Mouse (Mus musculus): ENCODE measurements around the gene Vkorc1l1. TPM values are rescaled to one million over a fixed set of nuclear protein-coding genes. Genes with fewer than 3 reads are reported as not detected.
"Not testable (repeated sequence)": the region's sequence is repeated elsewhere in the genome, so short reads cannot be mapped to it uniquely, and the experiment has no call there.

The Vkorc1l1 gene
- polyA plus RNA-seq, 1 experiment from 2014 or later = 14.5 TPM

DNA sequence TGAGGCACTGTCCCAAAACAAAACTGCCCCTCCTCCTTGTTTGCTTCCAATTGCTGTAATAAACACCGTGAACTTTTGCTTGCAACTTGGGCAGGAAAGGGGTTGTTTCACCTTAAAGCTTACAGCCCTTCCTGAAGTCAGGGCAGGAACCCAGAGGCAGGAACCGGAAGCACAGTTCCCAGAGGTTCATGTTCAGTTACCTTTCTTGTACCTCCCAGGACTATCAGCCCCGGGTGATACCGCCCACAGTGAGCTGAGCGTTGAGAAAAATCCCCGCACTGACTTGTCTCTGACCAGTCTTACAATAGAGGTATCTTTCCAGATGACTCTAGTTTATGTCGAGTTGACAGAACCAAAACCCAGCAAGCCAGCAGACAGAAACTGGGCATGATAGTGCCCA lies 32.2 kb upstream of the Vkorc1l1 start:
- H3K9ac ChIP-seq (ENCODE audit: low read length) = no peak overlapping the region
- no peaks in the 10 kb centered on the region for H3K27me3 ChIP-seq (ENCODE audit: control insufficient read depth, insufficient read depth, low read length)
- H3K9me3 ChIP-seq (ENCODE audit: control insufficient read depth, low read length) = no peaks in the 10 kb centered on the region
- H3K27ac ChIP-seq (replicated peaks in 1 of 2; ENCODE audit: control insufficient read depth in 1 of 2, insufficient read depth in 1 of 2, low read depth in 2 of 2, low read length in 2 of 2) = no peak overlapping the region
- H3K36me3 ChIP-seq (ENCODE audit: control insufficient read depth, insufficient read depth, low read length) = no peaks in the 10 kb centered on the region
- no peak overlapping the region for H3K4me3 ChIP-seq (ENCODE audit: control insufficient read depth in 1 of 2, insufficient read depth in 1 of 2, low read depth in 1 of 2, low read length in 2 of 2)
- WGBS = 75% methylated on average over 7 of the region's 7 CpGs
- H3K4me1 ChIP-seq (ENCODE audit: control insufficient read depth in 2 of 2, insufficient read depth in 2 of 2, low read length in 2 of 2) = 0 out of 4 replicates have a peak, but pooled peaks cover 0 to 3% of the 10 kb centered on the region in 2 experiments
- no peak for ATAC-seq (ENCODE audit: insufficient number of reproducible peaks, insufficient read depth, low FRiP score, low read depth)
- no peak overlapping the region for H3K4me2 ChIP-seq (ENCODE audit: low read length)

GRCm38 (mm10) chr5:129914024-129914423 lies 27.7 kb upstream of the Vkorc1l1 start:
- WGBS = 40% methylated on average over 2 of the region's 2 CpGs
- Histone ChIP-seq H3K9me3 (ENCODE audit: control insufficient read depth, low read length) (no peaks in the 10 kb centered on the region), H3K27ac (replicated peaks in 1 of 2; ENCODE audit: control insufficient read depth in 1 of 2, insufficient read depth in 1 of 2, low read depth in 2 of 2, low read length in 2 of 2) (no peak overlapping the region), H3K9ac (ENCODE audit: low read length) (no peak overlapping the region), H3K4me3 (ENCODE audit: control insufficient read depth in 1 of 2, insufficient read depth in 1 of 2, low read depth in 1 of 2, low read length in 2 of 2) (no peak overlapping the region), H3K4me2 (ENCODE audit: low read length) (no peak overlapping the region), H3K4me1 (ENCODE audit: control insufficient read depth in 2 of 2, insufficient read depth in 2 of 2, low read length in 2 of 2) (0 out of 4 replicates have a peak, but pooled peaks cover 0 to 1% of the 10 kb centered on the region in 2 experiments), H3K36me3 (ENCODE audit: control insufficient read depth, insufficient read depth, low read length) (no peaks in the 10 kb centered on the region), H3K27me3 (ENCODE audit: control insufficient read depth, insufficient read depth, low read length) (no peaks in the 10 kb centered on the region)
- no peak for ATAC-seq (ENCODE audit: insufficient number of reproducible peaks, insufficient read depth, low FRiP score, low read depth)

- H3K27me3 ChIP-seq (ENCODE audit: control insufficient read depth, insufficient read depth, low read length); H3K27ac ChIP-seq (replicated peaks in 1 of 2; ENCODE audit: control insufficient read depth in 1 of 2, insufficient read depth in 1 of 2, low read depth in 2 of 2, low read length in 2 of 2); H3K36me3 ChIP-seq (ENCODE audit: control insufficient read depth, insufficient read depth, low read length); H3K4me2 ChIP-seq (ENCODE audit: low read length); H3K4me1 ChIP-seq (ENCODE audit: control insufficient read depth in 2 of 2, insufficient read depth in 2 of 2, low read length in 2 of 2); H3K4me3 ChIP-seq (ENCODE audit: control insufficient read depth in 1 of 2, insufficient read depth in 1 of 2, low read depth in 1 of 2, low read length in 2 of 2); H3K9ac ChIP-seq (ENCODE audit: low read length); H3K9me3 ChIP-seq (ENCODE audit: control insufficient read depth, low read length); ATAC-seq (ENCODE audit: insufficient number of reproducible peaks, insufficient read depth, low FRiP score, low read depth): not testable (repeated sequence)
- 79% methylated on average over 11 of the region's 11 CpGs for whole genome bisulfite sequencing
Measured at GRCm38 (mm10) chr5:129915491-129915890, 26.3 kb upstream of the Vkorc1l1 start.

DNA sequence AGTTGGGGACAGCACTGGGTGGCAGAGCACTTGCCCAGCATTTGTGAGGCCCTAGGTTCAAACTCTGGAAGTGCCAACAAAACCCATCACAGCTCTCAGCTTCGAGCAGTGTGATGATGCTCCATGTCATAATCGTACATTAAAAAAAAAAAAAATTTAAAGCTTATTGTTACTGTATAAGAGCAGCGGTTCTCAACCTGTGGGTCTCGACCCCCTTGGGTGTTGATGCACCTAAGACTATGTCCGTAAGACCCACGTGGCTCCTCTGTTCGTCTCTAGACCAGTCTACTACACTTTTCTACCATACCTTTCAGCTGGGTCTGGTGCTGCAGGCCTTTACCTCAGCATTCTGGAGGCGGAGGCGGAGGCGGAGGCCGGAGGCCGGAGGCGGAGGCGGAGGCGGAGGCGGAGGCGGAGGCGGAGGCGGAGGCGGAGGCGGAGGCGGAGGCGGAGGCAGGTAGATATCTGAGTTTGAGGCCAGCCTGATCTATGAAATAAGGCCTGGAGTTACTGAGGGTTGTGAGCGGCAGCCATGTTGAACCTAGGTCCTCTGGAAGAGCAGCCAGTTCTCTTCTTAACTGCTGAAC lies 23.6 kb upstream of the Vkorc1l1 start:
- no peak overlapping the region for H3K4me2 ChIP-seq (ENCODE audit: low read length)

DNA sequence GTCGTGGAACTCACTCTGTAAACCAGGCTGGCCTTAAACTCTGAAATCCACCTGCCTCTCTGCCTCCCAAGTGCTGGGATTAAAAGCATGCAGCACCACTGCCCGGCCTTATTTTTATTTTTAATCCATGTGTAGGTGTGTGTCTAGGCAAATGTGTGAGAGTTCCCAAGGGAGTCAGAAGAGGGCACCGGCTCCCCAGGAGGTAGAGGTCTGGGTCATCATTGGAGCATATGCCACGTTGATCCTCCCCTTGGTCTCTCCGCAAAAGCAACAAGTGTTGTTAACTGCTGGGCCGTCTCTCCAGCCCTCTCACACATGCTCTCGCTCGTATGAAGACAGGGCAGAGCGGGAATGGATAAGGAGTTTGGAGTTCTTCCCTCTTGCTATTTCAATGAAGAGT lies 23.0 kb upstream of the Vkorc1l1 start:
- H3K27ac ChIP-seq (replicated peaks in 1 of 2; ENCODE audit: control insufficient read depth in 1 of 2, insufficient read depth in 1 of 2, low read depth in 2 of 2, low read length in 2 of 2) = no peak overlapping the region
- H3K9me3 ChIP-seq (ENCODE audit: control insufficient read depth, low read length) = no peaks in the 10 kb centered on the region
- no peaks in the 10 kb centered on the region for H3K27me3 ChIP-seq (ENCODE audit: control insufficient read depth, insufficient read depth, low read length)
- no peaks in the 10 kb centered on the region for H3K36me3 ChIP-seq (ENCODE audit: control insufficient read depth, insufficient read depth, low read length)
- 68% methylated on average over 9 of the region's 9 CpGs for WGBS
- H3K4me1 ChIP-seq (ENCODE audit: control insufficient read depth in 2 of 2, insufficient read depth in 2 of 2, low read length in 2 of 2) = no peaks in the 10 kb centered on the region
- H3K9ac ChIP-seq (ENCODE audit: low read length) = no peak overlapping the region
- H3K4me3 ChIP-seq (ENCODE audit: control insufficient read depth in 1 of 2, insufficient read depth in 1 of 2, low read depth in 1 of 2, low read length in 2 of 2) = no peak overlapping the region
- ATAC-seq (ENCODE audit: insufficient number of reproducible peaks, insufficient read depth, low FRiP score, low read depth) = no peak
- H3K4me2 ChIP-seq (ENCODE audit: low read length) = no peak overlapping the region

More for the DNA sequence above, 23.6 kb upstream of the Vkorc1l1 start:
- 79% methylated on average over 24 of the region's 24 CpGs for WGBS
- Histone ChIP-seq H3K9ac (ENCODE audit: low read length) (no peak overlapping the region), H3K27ac (replicated peaks in 1 of 2; ENCODE audit: control insufficient read depth in 1 of 2, insufficient read depth in 1 of 2, low read depth in 2 of 2, low read length in 2 of 2) (no peak overlapping the region), H3K9me3 (ENCODE audit: control insufficient read depth, low read length) (no peaks in the 10 kb centered on the region), H3K27me3 (ENCODE audit: control insufficient read depth, insufficient read depth, low read length) (no peaks in the 10 kb centered on the region), H3K4me1 (ENCODE audit: control insufficient read depth in 2 of 2, insufficient read depth in 2 of 2, low read length in 2 of 2) (no peaks in the 10 kb centered on the region), H3K4me3 (ENCODE audit: control insufficient read depth in 1 of 2, insufficient read depth in 1 of 2, low read depth in 1 of 2, low read length in 2 of 2) (no peak overlapping the region), H3K36me3 (ENCODE audit: control insufficient read depth, insufficient read depth, low read length) (no peaks in the 10 kb centered on the region)
- no peak for ATAC-seq (ENCODE audit: insufficient number of reproducible peaks, insufficient read depth, low FRiP score, low read depth)

DNA sequence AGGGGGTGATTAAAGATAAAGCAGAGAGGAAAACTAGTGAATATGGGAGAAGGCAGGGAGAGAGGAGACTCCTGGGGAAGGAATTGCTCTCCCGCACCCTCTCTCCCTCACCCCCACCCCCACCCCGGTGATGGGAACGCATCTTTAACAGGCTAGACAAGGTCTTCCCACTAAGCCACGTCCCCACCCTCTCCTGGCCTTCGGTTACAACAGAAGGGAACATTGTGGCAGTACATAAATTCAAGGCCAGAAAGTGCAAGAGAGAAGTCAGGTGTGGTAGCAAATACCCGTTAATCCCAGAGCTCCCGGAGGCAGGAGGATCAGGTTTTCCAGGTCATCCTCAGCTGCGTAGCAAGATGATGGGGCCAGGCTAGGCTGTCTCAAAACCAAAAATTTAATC lies 22.4 kb upstream of the Vkorc1l1 start:
- 67% methylated on average over 8 of the region's 8 CpGs for WGBS
- Histone ChIP-seq H3K4me1 (ENCODE audit: control insufficient read depth in 2 of 2, insufficient read depth in 2 of 2, low read length in 2 of 2) (no peaks in the 10 kb centered on the region), H3K4me3 (ENCODE audit: control insufficient read depth in 1 of 2, insufficient read depth in 1 of 2, low read depth in 1 of 2, low read length in 2 of 2) (no peak overlapping the region), H3K4me2 (ENCODE audit: low read length) (no peak overlapping the region), H3K27me3 (ENCODE audit: control insufficient read depth, insufficient read depth, low read length) (no peaks in the 10 kb centered on the region), H3K36me3 (ENCODE audit: control insufficient read depth, insufficient read depth, low read length) (no peaks in the 10 kb centered on the region), H3K9me3 (ENCODE audit: control insufficient read depth, low read length) (no peaks in the 10 kb centered on the region), H3K9ac (ENCODE audit: low read length) (no peak overlapping the region), H3K27ac (replicated peaks in 1 of 2; ENCODE audit: control insufficient read depth in 1 of 2, insufficient read depth in 1 of 2, low read depth in 2 of 2, low read length in 2 of 2) (no peak overlapping the region)
- no peak for ATAC-seq (ENCODE audit: insufficient number of reproducible peaks, insufficient read depth, low FRiP score, low read depth)

DNA sequence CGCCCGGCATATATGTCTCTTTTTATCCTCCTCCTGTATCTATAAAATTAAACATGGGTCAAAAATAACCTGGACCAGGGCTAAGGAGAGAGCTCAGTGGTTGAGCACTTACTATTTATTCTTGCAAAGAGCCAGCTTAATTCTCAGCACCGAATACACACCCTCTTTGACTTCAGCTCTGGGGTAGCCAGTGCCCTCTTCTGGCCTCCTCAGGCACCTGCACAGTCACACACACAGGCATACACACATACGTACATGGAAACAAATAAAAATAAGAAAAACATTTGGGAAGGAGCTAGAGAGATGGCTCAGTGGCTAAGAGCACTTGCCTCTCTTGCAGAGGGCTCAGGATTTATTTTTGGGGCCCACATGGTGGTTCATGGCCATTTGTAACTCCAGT lies 19.8 kb upstream of the Vkorc1l1 start:
- WGBS = 92% methylated on average over 4 of the region's 4 CpGs
- no peak for ATAC-seq (ENCODE audit: insufficient number of reproducible peaks, insufficient read depth, low FRiP score, low read depth)
- no peak overlapping the region for H3K4me2 ChIP-seq (ENCODE audit: low read length)

GRCm38 (mm10) chr5:129924820-129925452 lies 16.8 kb upstream of the Vkorc1l1 start:
- no peaks in the 10 kb centered on the region for H3K9me3 ChIP-seq (ENCODE audit: control insufficient read depth, low read length)
- no peak for ATAC-seq (ENCODE audit: insufficient number of reproducible peaks, insufficient read depth, low FRiP score, low read depth)
- no peak overlapping the region for H3K4me3 ChIP-seq (ENCODE audit: control insufficient read depth in 1 of 2, insufficient read depth in 1 of 2, low read depth in 1 of 2, low read length in 2 of 2)
- WGBS = 80% methylated on average over 8 of the region's 8 CpGs
- H3K9ac ChIP-seq (ENCODE audit: low read length) = no peak overlapping the region
- no peak overlapping the region for H3K4me2 ChIP-seq (ENCODE audit: low read length)
- no peaks in the 10 kb centered on the region for H3K36me3 ChIP-seq (ENCODE audit: control insufficient read depth, insufficient read depth, low read length)
- H3K4me1 ChIP-seq (ENCODE audit: control insufficient read depth in 2 of 2, insufficient read depth in 2 of 2, low read length in 2 of 2) = no peaks in the 10 kb centered on the region
- no peaks in the 10 kb centered on the region for H3K27me3 ChIP-seq (ENCODE audit: control insufficient read depth, insufficient read depth, low read length)
- no peak overlapping the region for H3K27ac ChIP-seq (replicated peaks in 1 of 2; ENCODE audit: control insufficient read depth in 1 of 2, insufficient read depth in 1 of 2, low read depth in 2 of 2, low read length in 2 of 2)

More for the DNA sequence above, 19.8 kb upstream of the Vkorc1l1 start:
- Histone ChIP-seq H3K27me3 (ENCODE audit: control insufficient read depth, insufficient read depth, low read length) (no peaks in the 10 kb centered on the region), H3K4me1 (ENCODE audit: control insufficient read depth in 2 of 2, insufficient read depth in 2 of 2, low read length in 2 of 2) (no peaks in the 10 kb centered on the region), H3K4me3 (ENCODE audit: control insufficient read depth in 1 of 2, insufficient read depth in 1 of 2, low read depth in 1 of 2, low read length in 2 of 2) (no peak overlapping the region), H3K27ac (replicated peaks in 1 of 2; ENCODE audit: control insufficient read depth in 1 of 2, insufficient read depth in 1 of 2, low read depth in 2 of 2, low read length in 2 of 2) (no peak overlapping the region), H3K9me3 (ENCODE audit: control insufficient read depth, low read length) (no peaks in the 10 kb centered on the region), H3K36me3 (ENCODE audit: control insufficient read depth, insufficient read depth, low read length) (no peaks in the 10 kb centered on the region), H3K9ac (ENCODE audit: low read length) (no peak overlapping the region)

Measured in heart, embryonic 14.5 days (tissue).